Mouse (Mus musculus) kidney, adult 11 months (tissue): ENCODE results near the gene Tomm6.

Source experiments
- DNase-seq: peaks from one replicate; pipeline ENCODE4 v3.0.0; 2022

Tomm6 gene

DNA sequence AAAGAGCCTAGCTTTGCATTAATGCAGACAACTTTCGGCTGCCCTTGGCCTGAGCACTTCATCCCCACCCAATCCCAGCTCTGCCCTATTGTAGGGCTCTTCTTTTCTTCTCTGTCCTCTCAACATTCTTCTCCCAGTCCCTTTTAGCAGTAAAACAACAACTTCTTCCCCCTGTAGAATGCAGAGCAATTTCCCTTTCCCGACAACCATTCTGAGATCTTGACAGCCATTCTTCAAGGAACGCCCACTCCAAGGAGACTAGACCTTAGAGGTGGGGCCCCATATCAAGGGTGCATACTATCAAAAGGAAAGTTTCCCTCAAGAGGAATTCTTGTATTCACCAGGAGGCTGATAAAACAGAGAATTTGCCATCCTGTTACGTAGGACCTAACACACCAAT lies 39.2 kb downstream of the Tomm6 start:
- no peak for DNase-seq

DNA sequence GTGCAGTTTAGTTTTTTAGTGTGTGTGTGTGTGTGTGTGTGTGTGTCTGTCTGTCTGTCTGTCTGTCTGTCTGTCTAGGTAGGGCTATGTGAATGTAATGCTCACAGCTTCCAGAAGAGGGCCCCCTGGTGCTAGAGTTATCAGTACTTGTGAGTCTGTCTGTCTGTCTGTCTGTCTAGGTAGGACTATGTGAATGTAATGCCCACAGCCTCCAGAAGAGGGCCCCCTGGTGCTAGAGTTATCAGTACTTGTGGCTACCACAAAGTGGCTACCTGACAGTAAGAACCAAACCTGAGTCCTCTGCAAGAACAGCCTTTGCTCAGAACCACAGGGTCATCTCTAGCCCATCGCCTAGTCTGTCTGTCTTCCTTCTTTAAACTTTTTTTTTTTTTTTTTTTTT lies 41.5 kb downstream of the Tomm6 start:
- peak; percentile 76 for DNase-seq

DNA sequence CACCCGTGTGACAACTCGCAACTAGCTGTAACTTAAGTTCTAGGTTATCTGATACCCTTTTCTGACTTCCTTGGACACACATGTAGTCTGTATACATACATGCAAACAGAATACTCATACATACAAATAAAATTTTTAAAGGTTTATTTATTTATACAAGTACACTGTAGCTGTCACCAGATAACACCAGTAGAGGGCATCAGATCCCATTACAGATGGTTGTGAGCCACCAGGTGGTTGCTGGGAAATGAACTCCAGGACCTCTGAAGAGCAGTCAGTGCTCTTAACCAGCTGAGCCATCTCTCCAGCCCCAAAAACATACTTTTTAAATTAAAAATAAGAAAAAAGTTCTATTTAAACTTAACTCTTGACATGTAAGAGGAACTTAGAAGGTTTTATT lies 45.2 kb downstream of the Tomm6 start:
- DNase-seq: no peak
